Mouse (Mus musculus) kidney, adult 2 months (tissue): ENCODE measurements around the gene Gm40193. TPM values are rescaled to one million over a fixed set of nuclear protein-coding genes. Genes with fewer than 3 reads are reported as not detected.

Experiments
- DNase-seq: peaks from one replicate; pipeline ENCODE4 v3.0.0; 2021
- H3K27ac ChIP-seq: fragments of 200-500 bp; 2 replicates; pipeline ENCODE4 v1.5.1; 2012; ENCODE audit warnings: low read depth, low read length, control low read depth, inconsistent platforms; ENCODE audit not compliant: insufficient read depth
- H3K27me3 ChIP-seq: fragments of 200-500 bp; replicated peaks from 2 replicates; pipeline ENCODE4 v1.6.1; 2012; ENCODE audit warnings: mild to moderate bottlenecking, moderate library complexity, low read length, inconsistent platforms; ENCODE audit not compliant: control insufficient read depth, insufficient read depth
- H3K36me3 ChIP-seq: fragments of 200-500 bp; 2 replicates; pipeline ENCODE4 v1.6.1; 2012; ENCODE audit warnings: mild to moderate bottlenecking, moderate library complexity, low read length, inconsistent platforms; ENCODE audit not compliant: control insufficient read depth, insufficient read depth
- H3K4me1 ChIP-seq: fragments of 200-500 bp; 2 replicates; pipeline ENCODE4 v1.6.1; 2011; ENCODE audit warnings: low read length; ENCODE audit not compliant: control insufficient read depth, insufficient read depth
- H3K4me3 ChIP-seq: fragments of 200-500 bp; 2 replicates; pipeline ENCODE4 v1.5.1; 2011; ENCODE audit warnings: mild to moderate bottlenecking, low read depth, low read length, control low read depth; ENCODE audit not compliant: insufficient read depth
- CTCF ChIP-seq: fragments of 200-500 bp; conservative IDR thresholded peaks from 2 replicates; pipeline ENCODE4 v1.5.1; 2011; ENCODE audit warnings: low read depth, mild to moderate bottlenecking, control low read depth, low read length, moderate library complexity, mixed read lengths; ENCODE audit not compliant: insufficient read depth, insufficient read length
- POLR2A ChIP-seq: fragments of 200-500 bp; IDR thresholded peaks from one replicate; pipeline ENCODE4 v1.6.1; 2011; ENCODE audit warnings: low read depth, low read length, control low read depth
- WGBS: fragments of 180-500 bp; shearing (Covaris S2); methylation state at CpG from one replicate; pipeline ENCODE4 v1.1.7; 2018; 5-methylcytosine and 5-hydroxymethylcytosine counted together
- polyA plus RNA-seq: library from polyadenylated mRNA; depleted of rRNA; stranded (reverse); fragments of >200 nt; gene quantifications from 2 replicates; pipeline ENCODE4 v1.2.3, GENCODE M21; 2012

Gm40193 gene
- polyA plus RNA-seq, 1 experiment: not detected

GRCm38 (mm10) chr11:70514288-70514687 lies 18.5 kb downstream of the Gm40193 start, which contains the start of gene Vmo1:
Vmo1 (minus strand) TSS chr11:70514616.
- DNase-seq: no peak

GRCm38 (mm10) chr11:70513520-70513919 lies 19.2 kb downstream of the Gm40193 start:
- WGBS: 54% methylated on average over 11 of the region's 11 CpGs
- TF ChIP-seq POLR2A (no peak), CTCF (no peak)
- Histone ChIP-seq H3K4me1 (no peaks in the 10 kb centered on the region), H3K27me3 (no peaks in the 10 kb centered on the region), H3K36me3 (no peaks in the 10 kb centered on the region), H3K4me3 (no peak overlapping the region), H3K27ac (no peak overlapping the region)
- no peak for DNase-seq

More at GRCm38 (mm10) chr11:70514288-70514687, 18.5 kb downstream of the Gm40193 start, which contains the start of gene Vmo1:
- Histone ChIP-seq H3K4me1 (no peaks in the 10 kb centered on the region), H3K36me3 (no peaks in the 10 kb centered on the region), H3K4me3 (no peak within 1 kb of the TSS), H3K27me3 (no peaks in the 10 kb centered on the region), H3K27ac (no peak within 1 kb of the TSS)
- WGBS: 84% methylated on average over 7 of the region's 7 CpGs
- TF ChIP-seq CTCF (no peak), POLR2A (no peak)

GRCm38 (mm10) chr11:70512709-70513342 lies 19.9 kb downstream of the Gm40193 start:
- TF ChIP-seq CTCF: no peak
- no peak for TF ChIP-seq POLR2A
- Histone ChIP-seq H3K36me3 (no peaks in the 10 kb centered on the region), H3K4me1 (no peaks in the 10 kb centered on the region), H3K27ac (no peak overlapping the region), H3K27me3 (no peaks in the 10 kb centered on the region), H3K4me3 (no peak overlapping the region)
- 78% methylated on average over 7 of the region's 7 CpGs for WGBS
- no peak for DNase-seq

- Histone ChIP-seq H3K27me3 (no peaks in the 10 kb centered on the region), H3K4me1 (no peaks in the 10 kb centered on the region), H3K27ac (no peak overlapping the region), H3K4me3 (no peak overlapping the region), H3K36me3 (no peaks in the 10 kb centered on the region)
- WGBS: 91% methylated on average over 7 of the region's 7 CpGs
- TF ChIP-seq POLR2A (no peak), CTCF (no peak)
- DNase-seq: no peak
Measured at GRCm38 (mm10) chr11:70511825-70512224, 20.9 kb downstream of the Gm40193 start.

- no peaks in the 10 kb centered on the region for H3K27me3 ChIP-seq
- TF ChIP-seq CTCF: no peak
- no peak for TF ChIP-seq POLR2A
- WGBS: 55% methylated on average over 2 of the region's 2 CpGs
Measured at GRCm38 (mm10) chr11:70511242-70511641, 21.5 kb downstream of the Gm40193 start.

GRCm38 (mm10) chr11:70509753-70510564 lies 22.8 kb downstream of the Gm40193 start:
- no peaks in the 10 kb centered on the region for H3K36me3 ChIP-seq
- H3K27me3 ChIP-seq: no peaks in the 10 kb centered on the region
- no peak overlapping the region for H3K27ac ChIP-seq
- TF ChIP-seq POLR2A: no peak
- TF ChIP-seq CTCF: peak; percentile 86
- H3K4me1 ChIP-seq: no peaks in the 10 kb centered on the region
- DNase-seq: peak; percentile 49
- 14% methylated on average over 19 of the region's 19 CpGs for WGBS
- no peak overlapping the region for H3K4me3 ChIP-seq

More at GRCm38 (mm10) chr11:70511242-70511641, 21.5 kb downstream of the Gm40193 start:
- no peak overlapping the region for H3K4me3 ChIP-seq
- no peaks in the 10 kb centered on the region for H3K36me3 ChIP-seq
- no peak for DNase-seq
- H3K4me1 ChIP-seq: no peaks in the 10 kb centered on the region
- H3K27ac ChIP-seq: no peak overlapping the region

- Histone ChIP-seq H3K36me3 (no peaks in the 10 kb centered on the region), H3K27ac (no peak overlapping the region), H3K4me3 (no peak overlapping the region), H3K4me1 (no peaks in the 10 kb centered on the region), H3K27me3 (no peaks in the 10 kb centered on the region)
- no peak for DNase-seq
- TF ChIP-seq CTCF (no peak), POLR2A (no peak)
- WGBS: 77% methylated on average over 7 of the region's 7 CpGs
Measured at GRCm38 (mm10) chr11:70506962-70507515, 25.7 kb downstream of the Gm40193 start.
